Mouse (Mus musculus): ENCODE measurements around the gene Hist1h4f.
"Not testable (repeated sequence)": the region's sequence is repeated elsewhere in the genome, so short reads cannot be mapped to it uniquely, and the experiment has no call there.

Hist1h4f gene

DNA sequence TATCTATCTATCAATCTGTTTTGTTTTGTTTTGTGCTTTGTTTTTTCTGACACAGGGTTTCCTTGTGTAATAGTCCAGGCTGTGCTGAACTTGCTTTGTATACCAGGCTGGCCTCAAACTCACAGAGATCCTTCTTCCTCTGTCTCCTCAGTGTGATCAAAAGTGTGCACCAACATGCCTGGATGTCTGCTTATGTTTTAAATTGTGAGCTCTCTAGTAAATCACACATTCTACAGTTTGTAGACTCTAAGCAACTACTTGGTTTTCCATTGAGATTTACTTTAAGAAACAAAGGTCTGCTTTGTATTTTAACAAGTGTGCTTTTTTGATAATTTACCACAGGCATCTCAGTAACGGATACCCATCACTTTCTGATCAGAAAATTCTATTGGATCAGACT, 26.4 kb upstream of the Hist1h4f start:
- in situ Hi-C loops (cut with MboI): loop anchor here (25.0 kb wide), 1 partner anchor 109 kb away; the partner anchor contains the start of genes Hist1h1t, Hist1h2ac, Hist1h2bc and Hist1h4c

GRCm38 (mm10) chr13:23576906-23577639, 25.6 kb upstream of the Hist1h4f start:
- in situ Hi-C loops (cut with MboI): loop anchor here (25.0 kb wide), 1 partner anchor 110 kb away; the partner anchor contains the start of genes Hist1h1t, Hist1h2ac, Hist1h2bc and Hist1h4c

- in situ Hi-C loops (cut with MboI): loop anchor here (25.0 kb wide), 1 partner anchor 111 kb away; the partner anchor contains the start of genes Hist1h1t, Hist1h2ac, Hist1h2bc and Hist1h4c
These were observed 25.0 kb upstream of the Hist1h4f start for GRCm38 (mm10) chr13:23576351-23576881.

- in situ Hi-C loops (cut with MboI): loop anchor here (25.0 kb wide), 1 partner anchor 111 kb away; the partner anchor contains the start of genes Hist1h1t, Hist1h2ac, Hist1h2bc and Hist1h4c
These were observed 24.4 kb upstream of the Hist1h4f start for GRCm38 (mm10) chr13:23575864-23576313.

- in situ Hi-C loops (cut with MboI): loop anchor here (25.0 kb wide), 1 partner anchor 112 kb away; the partner anchor contains the start of genes Hist1h1t, Hist1h2ac, Hist1h2bc and Hist1h4c
These were observed 23.9 kb upstream of the Hist1h4f start, which contains the start of gene Hist1h3d for GRCm38 (mm10) chr13:23575271-23575851. Gene Hist1h3d, plus strand, starts transcription at chr13:23575763.

- in situ Hi-C loops (cut with MboI): loop anchor here (25.0 kb wide), 1 partner anchor 113 kb away; the partner anchor contains the start of genes Hist1h1t, Hist1h2ac, Hist1h2bc and Hist1h4c
These were observed 23.2 kb upstream of the Hist1h4f start for GRCm38 (mm10) chr13:23574546-23575170.

- in situ Hi-C loops (cut with MboI): not testable (repeated sequence)
These were observed 22.6 kb upstream of the Hist1h4f start, which contains the start of the genes Hist1h2bf and Hist1h2ad for GRCm38 (mm10) chr13:23573898-23574524. Gene Hist1h2bf, minus strand, starts transcription at chr13:23574196. Gene Hist1h2ad, plus strand, starts transcription at chr13:23574381.

DNA sequence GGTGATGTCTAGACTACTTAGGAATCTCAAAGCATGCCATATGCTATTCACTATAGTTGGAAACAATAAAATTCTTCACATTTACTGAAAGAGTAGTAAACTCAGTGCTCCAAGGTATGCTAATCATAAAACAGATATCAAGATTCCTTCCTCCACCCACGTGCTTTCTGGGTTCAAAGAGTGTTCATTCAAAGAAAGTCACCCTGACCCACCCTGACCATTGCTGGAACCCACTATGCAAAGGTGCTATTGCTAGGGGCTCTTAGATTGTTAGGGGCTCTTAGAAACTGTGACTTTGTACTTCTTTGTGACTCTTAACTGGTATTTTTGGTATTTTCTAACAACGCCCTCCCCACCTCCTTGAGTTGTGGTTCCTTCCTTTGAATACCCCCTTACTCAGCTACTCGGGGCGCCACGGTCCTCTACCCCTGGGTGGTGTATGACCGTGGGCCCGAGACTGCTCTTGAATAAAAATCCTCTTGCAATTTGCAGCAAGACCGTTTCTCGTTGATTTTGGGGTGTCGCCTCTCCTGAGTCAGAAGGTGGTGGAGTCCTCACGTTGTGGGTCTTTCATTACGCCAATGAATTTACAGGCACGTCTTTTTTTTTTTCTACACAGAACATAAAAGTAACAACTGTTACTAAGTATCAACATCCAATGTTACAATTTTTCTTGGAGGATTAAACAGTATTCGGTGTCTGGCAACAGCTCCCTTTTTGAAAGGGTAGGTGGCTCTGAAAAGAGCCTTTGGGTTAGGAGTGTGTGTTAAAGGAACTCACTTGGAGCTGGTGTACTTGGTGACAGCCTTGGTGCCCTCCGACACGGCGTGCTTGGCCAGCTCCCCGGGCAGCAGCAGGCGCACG, 21.8 kb upstream of the Hist1h4f start:
- in situ Hi-C loops (cut with MboI): not testable (repeated sequence)

DNA sequence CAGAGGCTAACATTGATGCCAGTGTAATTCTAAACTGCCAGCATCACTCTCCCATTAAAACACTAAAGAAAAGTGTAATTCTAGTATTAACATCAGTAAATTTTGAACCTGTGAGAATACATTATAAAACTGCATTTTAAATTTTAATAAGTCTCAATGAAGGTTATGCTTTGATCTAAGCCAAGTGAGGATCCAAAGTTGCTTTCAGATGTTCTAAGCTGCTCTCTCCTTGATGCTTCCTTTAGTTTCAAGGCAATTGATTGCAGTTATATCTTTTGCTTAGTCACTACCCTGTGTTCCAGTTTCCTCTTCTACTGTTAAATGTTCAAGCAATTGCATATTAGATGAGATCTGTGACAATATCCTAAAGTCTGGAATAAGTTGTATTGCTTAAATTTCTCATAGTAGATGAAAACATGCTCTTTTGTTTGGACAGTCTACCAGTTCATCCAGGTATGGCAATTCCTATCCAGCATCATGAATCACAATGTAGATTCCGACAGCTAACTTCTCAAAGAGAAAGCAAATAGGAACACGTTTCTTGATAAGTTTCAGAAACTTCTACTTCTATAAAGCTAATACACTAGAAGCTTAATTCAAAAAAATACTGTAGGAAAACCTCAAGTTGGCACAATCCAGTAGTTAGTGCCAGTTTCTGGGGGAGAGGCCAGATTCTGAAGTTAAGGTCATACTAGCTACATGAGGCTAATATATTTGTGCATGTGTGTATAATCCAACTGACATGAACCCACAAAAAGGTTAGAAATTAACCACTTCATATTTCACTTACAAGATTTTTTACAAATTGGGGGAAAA, 21.0 kb upstream of the Hist1h4f start:
- in situ Hi-C loops (cut with MboI): no loop called here

GRCm38 (mm10) chr13:23571504-23572217, 20.2 kb upstream of the Hist1h4f start:
- in situ Hi-C loops (cut with MboI): not testable (repeated sequence)

DNA sequence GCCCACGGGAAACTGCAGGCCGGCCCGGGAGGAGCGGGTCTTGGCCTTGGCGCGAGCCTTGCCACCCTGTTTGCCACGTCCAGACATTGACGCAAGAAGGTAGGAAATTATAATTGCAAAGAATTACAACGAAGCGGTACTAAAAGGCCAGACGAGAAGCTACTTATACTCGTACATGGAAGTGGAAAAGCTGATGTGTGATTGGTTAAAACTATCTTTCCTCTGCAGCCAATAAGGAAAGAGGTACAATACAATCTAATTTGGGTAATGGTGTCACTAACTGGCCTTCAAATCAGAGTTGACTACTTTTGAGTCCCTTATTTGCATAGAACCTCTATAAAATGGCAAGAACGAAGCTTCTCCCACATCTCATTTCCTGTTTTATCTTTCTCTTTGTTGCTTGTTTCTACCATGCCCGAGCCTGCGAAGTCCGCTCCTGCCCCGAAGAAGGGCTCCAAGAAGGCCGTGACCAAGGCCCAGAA, 19.6 kb upstream of the Hist1h4f start, which contains the start of the genes Hist1h2ae and Hist1h2bg:
Gene Hist1h2ae (minus strand): TSS at position 199 of the 482 bp plus-strand sequence.
Gene Hist1h2bg (plus strand): TSS at position 375 of the 482 bp plus-strand sequence.
- in situ Hi-C loops (cut with MboI): no loop called here

DNA sequence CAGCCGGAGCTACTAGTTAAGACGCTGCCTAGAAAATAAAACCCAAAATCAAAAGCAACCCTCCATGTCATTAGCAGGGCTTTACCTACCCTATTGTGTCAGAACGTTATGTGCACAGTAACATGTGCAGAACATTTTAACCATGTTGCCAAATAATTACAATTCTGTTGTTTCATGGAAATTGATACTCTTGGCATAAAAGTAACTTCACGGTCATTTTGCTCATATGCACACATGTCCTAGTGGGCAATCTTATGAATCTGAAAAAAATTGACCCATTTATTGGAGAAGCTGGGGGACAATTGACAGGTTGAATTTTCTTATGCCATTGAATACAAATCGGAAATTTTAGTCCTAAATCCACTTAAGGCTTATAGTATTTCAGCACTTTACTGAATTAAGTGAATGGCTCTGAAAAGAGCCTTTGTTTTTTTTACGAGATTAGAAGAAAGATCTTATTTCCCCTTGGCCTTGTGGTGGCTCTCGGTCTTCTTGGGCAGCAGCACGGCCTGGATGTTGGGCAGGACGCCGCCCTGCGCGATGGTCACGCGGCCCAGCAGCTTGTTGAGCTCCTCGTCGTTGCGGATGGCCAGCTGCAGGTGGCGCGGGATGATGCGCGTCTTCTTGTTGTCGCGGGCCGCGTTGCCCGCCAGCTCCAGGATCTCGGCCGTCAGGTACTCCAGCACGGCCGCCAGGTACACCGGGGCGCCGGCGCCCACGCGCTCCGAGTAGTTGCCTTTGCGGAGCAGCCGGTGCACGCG, 19.0 kb upstream of the Hist1h4f start:
- in situ Hi-C loops (cut with MboI): not testable (repeated sequence)

DNA sequence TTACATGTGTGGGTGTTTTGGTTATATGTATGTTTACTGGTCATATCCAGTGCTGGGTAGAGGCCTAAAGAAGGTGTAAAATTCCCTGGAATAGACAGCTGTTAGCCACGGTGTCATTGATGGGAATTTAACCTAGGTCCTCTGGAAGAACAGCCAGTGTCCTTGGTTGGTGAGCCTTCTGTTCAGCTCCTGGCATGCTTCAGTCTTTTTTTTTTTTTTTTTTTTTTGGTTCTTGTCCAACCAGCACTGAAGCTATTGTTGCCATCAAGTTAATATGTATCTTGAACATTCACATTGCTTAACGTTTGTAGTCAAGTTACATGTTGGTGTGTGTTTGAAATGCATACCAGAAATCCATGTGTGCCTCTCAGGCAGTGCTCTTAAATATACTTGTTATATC, 13.0 kb upstream of the Hist1h4f start:
- in situ Hi-C loops (cut with MboI): no loop called here

DNA sequence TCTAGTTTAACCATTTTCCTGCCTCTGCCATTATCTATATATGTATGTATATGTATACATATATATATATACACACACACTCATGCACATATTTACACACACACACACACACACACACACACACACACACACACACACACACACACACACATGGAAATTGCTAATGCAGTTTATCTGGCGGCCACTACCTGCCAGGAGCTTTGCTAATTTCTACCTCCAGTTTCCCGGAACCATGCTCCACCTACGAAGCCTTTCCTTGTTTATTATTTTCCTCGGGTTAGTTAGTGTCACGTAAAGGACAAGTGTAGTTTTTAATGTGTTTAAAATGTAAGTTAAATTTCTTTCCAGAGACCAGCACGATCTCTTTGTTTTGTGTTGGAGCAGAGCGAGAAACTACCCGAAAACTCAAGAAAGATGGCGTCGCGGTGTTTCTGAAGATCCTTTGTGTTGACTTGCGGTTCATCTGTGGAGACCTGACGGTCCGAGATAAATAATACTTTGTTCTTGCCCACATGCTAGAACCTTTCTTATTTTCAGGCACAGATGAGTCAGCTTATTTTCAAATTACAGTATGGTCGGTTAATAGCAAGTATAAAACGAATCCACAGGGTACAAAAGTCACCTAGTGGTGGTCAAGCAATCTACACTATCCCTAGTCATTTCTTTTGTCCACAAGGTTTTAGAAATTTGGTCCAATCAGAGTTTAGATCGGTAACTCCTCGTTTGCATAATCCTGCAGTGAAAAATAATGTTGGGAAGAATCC, 11.4 kb upstream of the Hist1h4f start:
- in situ Hi-C loops (cut with MboI): no loop called here

- in situ Hi-C loops (cut with MboI): not testable (repeated sequence)
These were observed 10.6 kb upstream of the Hist1h4f start, which contains the start of gene Hist1h3e for GRCm38 (mm10) chr13:23561883-23562659. Gene Hist1h3e, minus strand, starts transcription at chr13:23562369.

GRCm38 (mm10) chr13:23561531-23561882, 10.1 kb upstream of the Hist1h4f start:
- in situ Hi-C loops (cut with MboI): not testable (repeated sequence)

All from mature B cell (primary cell).